Mouse (Mus musculus) adrenal gland, adult 2 months (tissue): ENCODE results near the gene Ndufs2. TPM values are rescaled to one million over a fixed set of nuclear protein-coding genes. Genes with fewer than 3 reads are reported as not detected.

ENCODE experiments used
- DNase-seq: peaks from one replicate; pipeline ENCODE4 v3.0.0; 2021
- polyA plus RNA-seq: library from polyadenylated mRNA; depleted of rRNA; stranded (reverse); fragments of >200 nt; gene quantifications from 2 replicates; pipeline ENCODE4 v1.2.3, GENCODE M21; 2012
- total RNA-seq, 2 experiments: library from RNA; stranded (reverse); gene quantifications; 2 replicates each; pipeline ENCODE4 v1.2.3; 2021

The Ndufs2 gene
- total and polyA plus RNA-seq, 3 experiments = 210 to 829 (median 558) TPM

DNA sequence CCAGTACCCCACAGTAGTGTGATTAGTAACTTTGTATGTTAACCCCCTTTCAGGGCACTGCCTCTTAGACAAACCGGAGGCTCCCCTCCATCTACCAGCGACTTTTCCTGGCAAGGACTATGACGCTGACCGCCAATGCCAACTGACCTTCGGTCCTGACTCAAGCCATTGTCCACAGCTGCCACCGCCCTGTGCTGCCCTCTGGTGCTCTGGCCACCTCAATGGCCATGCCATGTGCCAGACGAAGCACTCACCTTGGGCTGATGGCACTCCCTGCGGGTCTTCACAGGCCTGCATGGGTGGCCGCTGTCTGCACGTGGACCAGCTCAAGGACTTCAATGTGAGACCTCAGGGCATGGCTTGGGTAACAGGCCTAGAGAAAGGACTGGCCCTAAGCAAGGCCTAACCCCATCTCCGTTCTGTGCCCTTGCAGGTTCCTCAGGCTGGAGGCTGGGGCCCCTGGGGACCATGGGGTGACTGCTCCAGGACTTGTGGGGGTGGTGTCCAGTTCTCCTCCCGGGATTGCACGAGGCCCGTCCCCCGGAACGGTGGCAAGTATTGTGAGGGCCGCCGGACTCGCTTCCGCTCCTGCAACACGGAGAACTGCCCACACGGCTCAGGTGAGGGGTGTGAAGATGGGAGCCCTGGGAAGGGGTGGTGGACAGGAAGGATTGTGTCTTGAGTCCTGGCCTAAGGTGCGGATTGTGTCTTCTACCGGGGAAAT is 5.1 kb upstream of the Ndufs2 start:
- DNase-seq = peak; percentile 84

DNA sequence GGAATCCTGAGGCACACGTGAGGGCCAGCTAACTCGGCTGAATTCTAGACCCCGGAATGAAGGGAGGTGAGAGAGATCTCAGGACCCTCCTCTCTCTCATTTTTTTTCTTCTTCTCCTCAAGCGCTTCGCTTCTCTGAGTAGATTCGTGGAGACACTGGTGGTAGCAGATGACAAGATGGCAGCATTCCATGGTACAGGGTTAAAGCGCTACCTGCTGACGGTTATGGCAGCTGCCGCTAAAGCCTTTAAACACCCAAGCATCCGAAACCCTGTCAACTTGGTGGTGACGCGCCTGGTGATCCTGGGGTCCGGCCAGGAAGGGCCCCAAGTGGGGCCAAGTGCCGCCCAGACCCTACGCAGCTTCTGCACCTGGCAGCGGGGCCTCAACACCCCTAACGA is 1.2 kb upstream of the Ndufs2 start:
- DNase-seq = no peak

DNA sequence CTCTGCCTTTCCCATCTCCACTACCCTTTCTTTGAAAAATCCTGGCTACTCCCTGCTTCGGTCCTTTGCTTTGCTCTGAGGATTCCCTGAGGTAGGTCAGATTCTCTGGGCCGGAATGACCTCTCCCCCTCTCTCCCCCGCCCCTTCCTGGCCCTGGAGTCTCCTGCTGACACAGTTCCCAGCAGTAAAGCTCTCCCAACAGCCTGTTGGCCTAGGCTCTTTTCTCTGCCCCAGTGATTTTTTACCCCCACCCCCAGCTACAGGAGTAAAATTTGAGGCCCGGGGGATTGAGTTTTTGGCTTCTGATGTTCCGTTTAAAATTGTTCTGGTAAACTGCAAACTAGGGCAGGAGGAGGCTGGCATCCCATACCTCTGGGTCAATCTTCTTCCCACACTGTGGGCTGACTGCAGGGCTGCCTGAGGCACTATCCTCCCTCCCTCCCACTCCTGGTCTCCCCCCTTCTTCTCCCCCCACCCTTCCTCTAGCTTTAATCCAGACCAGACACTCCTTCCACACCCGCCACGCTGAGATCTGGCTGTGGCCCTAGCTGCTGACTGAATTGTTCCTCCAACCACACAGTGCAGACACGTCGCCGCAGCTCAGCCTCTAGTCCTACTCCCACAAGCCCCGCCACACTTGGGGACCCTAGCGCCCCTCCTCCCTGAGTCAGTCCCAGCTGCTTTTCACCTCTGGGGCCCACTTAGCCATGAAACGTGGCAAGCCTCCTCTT is 571 bp upstream of the Ndufs2 start:
- peak; percentile 38 for DNase-seq

DNA sequence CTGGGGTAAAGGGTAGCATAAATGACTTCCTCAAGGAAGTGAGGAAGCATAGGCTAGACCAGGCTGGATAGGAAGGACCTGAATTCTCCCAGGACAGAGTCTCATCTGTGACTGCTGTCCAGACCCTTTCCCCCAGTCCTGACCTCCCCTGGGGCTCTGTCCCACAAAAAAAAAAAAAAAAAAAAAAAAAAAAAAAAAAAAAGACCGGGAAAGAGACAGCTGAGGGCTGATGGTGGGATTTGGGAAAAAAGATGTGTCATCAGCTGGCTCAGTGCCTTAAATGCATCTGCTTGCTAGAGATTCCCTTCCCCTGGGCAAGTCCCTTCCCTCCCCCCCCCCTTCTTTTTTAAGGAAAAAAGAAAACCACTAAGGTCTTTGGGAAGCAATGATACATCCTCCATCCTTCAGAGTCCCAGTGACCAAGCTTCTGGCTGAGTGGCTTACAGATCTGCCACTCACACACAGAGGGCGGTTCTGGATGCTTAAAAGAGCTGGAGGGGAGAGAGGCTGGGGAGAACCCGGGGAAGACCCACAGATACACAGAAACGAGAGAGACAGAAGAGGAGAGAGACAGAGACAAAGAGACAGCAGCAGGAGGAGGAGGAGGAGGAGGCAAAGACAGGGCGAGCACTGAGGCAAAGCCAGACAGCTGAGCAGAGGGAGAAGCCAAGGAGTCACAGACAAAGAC is 1.1 kb downstream of the Ndufs2 start, which contains the start of gene Adamts4:
TSS of gene Adamts4 (plus strand) at position 509 of the 688 bp plus-strand sequence.
- peak; percentile 43 for DNase-seq

DNA sequence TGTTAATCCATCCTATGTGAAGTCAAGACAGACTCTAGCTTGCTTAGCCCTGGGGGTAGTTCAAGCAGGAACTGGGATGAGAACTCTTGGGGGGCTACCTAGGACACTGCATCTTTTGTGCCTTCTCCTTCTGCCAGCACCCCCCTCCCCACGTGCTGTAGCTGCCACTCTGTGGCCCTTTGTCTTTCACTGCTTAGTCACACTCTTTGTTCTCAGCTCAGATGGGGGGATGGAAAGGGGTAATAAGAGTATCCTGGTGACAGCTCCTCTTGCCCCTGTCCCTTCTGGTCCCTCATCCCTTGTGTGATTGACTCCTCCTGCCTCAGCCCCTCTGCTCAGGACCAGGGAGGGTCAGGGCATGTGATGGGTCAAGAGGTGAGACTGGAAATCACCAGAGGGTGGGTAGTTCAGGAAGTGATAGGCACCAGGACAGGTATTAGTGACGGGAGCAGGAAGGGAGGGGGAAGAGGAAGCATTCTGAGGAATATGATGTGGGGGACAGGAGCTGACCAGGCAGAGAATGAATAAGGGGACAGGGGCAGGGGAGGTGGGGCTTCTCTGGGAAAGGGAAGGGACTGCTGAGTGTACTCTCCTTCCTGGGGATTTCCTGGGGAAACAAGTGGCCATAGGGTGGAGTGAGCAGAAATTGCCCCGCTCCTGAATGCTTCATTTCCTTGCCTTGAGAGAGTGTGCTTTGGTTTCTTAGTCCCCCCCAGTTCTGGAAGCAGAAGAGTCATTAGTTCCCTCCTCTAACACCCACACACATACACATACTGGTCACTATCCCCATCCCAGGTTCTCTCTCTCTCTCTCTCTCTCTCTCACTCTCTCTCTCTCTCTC is 2.6 kb downstream of the Ndufs2 start:
- DNase-seq = peak; percentile 23

DNA sequence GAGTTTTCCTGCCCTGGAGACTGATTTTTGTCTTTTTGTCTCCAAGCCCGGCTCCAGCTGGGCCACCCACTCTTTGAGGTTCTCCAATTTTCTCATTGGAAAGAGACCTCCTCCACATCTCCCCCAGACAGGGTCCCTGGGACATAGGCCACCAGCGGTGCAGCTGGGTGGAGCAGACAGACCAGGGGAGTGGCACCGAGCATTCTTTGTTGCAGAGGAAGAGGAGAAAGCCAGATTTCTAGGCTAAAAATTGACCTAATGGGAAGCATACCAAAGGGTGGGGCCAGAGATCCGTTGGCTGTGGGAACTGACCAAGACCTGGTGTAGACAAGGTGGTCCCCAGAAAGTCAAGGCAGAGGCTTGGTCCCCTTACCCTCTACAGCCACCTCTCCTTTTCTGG is 3.3 kb downstream of the Ndufs2 start:
- DNase-seq = peak; percentile 35

DNA sequence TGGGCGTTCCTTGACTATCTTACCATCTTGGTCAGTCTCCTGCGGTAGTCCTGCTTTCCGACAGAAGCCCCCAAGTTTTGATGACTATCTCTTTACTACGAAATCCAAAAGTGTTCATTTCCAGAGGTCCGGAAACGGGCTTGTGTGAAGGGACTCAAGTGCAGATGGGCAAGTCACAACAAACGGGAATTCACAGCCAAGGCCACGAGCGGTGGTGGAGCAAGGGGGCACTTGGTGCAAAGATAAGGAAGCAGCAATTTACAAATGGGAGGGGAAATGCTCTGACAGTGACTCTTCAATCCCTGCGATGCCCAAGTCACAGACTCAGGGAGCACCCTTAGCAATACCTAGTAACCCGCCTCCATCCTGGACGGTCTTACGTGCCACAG is 3.7 kb downstream of the Ndufs2 start:
- DNase-seq = no peak

DNA sequence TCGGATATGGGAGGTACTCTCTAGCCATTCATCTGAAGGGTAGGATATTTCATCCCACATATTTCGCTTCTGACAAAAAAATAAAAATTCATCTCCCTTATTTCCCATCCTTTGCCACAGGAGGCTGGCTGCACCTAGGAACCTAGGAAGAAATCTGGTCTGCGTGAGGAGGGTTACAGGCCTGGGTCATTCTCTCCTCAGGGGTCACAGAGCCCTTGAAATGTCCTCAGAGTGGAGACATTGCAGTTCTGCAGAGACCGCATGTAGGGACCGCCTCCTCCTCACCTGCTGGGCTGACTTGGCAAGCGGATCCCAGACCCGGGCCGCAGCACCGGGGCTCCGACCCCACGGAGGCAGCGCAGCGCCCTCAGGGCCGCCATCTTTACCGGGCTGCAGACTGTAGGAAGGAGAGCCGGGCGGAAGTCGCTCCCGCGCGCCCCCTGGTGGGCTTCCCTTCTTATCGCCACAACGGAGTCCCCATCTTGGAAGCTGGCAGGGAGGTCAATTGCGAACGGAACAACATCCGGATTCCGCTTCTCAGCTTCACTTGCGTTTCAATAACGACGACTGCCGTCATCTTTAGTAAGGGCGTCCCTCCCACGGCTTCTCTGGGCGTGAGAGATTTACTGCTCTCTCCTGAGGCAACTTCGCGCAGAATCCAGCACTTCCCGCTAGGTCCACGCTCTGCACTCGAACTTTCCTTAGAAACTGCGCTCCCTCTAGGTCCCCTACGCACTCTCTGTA is 4.3 kb downstream of the Ndufs2 start:
- peak; percentile 98 for DNase-seq

DNA sequence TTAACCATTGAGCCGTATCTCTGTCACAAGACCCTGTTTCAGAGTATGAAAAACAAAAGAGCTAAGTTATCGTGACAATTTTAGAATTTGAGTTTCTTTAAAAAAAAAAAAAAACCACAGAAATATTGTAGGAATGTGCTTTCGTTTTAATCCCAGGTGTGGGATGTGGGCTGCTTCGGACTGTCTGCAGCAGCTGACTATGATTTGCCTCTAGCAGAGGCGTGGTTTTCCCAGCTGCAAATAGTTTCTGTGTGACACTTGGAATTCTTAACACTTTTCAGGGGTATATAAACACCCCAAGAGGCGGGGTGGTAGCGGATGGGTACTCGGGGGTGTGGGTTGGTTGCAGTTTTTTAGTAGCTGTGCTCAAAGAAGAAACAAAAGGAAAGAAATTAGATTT is 5.8 kb downstream of the Ndufs2 start:
- no peak for DNase-seq

DNA sequence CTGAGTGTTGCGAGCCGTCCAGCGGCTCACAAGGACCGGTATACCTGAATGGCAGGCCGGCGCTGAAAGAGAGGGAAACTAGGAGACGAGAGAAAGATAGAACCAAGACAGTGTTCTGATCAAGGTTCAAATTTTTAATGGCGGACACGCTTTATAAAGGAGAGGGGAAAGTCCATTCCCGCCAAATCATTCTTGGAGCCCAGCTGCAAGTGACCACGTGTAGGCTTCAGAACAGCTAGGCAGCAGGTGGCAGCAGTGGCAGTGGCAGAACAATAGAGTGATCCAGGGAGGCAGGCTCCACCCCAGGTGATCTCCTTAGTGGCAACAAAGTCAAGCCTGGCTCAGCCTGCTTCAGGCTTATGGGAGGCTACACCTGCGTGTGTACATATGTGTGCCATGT is 9.2 kb downstream of the Ndufs2 start:
- peak; percentile 22 for DNase-seq

DNA sequence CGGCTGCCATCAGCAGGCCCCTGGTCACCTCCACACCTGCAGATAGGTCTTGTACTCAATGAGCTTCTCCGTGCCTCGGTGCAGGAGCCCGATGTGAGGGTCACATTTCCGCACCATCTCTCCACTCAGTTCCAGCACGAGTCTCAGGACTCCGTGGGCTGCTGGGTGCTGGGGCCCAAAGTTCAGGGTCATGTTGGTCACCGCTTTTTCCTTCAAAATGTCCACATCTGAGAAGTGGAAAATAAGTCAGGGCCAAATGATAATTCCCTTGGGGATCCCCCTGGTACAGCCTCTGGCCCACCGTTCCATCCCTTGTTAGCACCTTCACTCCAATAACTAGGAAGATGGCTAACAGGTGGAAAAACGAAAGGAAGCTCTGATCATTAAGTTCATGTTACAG is 10.3 kb downstream of the Ndufs2 start:
- peak; percentile 76 for DNase-seq

DNA sequence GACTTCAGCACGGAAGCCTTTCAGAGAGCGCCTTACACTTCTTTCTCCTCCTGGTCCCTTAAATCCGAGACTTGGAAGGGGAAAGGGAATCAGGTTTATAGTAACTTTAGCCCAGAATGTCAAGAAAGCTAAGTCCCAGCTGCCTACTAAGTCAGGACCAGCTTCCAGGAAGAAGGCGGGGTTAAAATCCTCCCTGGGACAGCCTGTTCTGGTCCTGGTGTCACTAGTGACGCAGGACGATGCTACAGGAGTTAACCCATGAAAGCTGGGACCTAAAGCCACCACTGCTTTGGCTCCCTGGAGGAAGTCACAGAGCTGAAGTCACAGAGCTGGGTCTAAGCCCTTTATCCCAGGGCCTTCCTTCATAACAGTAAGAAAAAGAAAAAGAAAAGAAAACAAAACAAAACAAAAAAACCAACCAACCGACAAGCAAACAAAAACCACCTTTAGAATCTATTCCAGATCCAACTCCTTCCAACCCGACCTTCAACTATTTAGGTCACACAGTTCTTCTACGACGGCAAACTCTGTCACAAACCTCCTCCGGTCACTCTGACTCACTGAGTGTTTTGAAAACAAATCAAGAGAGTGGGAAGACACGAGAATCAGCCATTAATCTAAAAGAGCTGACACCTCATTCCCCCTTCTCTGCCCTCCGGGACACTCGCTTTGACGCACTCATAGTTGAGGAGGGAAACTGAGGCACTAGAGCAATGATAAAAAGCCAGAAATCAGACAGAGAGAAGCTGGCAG is 11.0 kb downstream of the Ndufs2 start:
- peak; percentile 77 for DNase-seq

DNA sequence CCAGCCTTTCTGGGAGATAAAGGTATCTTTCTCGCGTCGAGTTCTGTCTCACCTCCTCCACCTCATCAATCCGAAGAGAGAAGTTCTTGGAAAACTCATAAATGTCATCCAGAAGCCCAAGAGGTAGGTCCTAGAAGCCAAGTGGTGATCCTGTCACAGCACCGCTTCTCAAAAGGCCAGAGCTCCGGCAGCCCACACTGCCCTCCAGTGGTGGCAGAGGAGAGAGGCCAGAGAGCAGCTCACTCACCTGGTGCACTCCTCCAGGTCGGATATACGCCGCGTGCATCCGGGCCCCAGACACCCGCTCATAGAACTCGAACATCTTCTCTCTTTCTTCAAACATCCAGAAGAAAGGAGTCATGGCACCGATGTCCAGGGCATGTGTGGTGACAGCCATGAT is 12.7 kb downstream of the Ndufs2 start:
- DNase-seq = peak; percentile 83

DNA sequence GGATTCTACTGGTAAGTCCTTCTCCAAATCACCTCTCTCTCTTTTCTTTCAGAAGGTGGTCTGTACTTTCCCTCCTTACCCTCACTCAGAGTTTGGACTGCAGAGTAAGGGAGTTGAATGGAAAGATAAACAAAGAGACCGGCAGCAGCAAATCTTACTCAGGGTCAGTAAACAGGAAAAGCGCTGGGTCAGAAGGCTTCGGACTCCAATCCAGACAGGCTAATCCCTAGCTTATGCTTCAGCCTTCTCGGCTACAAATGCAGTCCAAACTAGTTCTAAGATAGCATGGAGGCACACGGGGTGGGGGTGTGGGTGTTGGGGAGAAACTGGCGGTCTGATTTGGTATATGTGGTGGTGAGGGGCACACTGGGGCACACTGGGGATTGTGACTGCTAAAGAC is 13.8 kb downstream of the Ndufs2 start:
- DNase-seq = no peak

DNA sequence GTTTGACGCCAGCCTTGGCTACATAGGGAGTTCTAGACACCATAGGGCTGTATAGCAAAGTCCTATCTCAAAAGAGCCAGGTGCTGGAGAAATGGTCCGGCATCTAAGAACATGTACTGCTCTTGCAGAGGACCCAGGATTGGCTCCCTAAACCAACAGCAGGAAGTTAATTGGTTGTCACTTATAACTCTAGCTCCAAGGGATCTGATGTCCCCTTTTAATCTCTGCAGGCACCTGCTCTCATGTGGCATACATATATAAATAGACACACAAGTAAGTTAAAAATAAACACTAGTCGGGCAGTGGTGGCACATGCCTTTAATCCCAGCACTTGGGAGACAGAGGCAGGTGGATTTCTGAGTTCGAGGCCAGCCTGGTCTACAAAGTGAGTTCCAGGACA is 15.4 kb downstream of the Ndufs2 start:
- DNase-seq = no peak

DNA sequence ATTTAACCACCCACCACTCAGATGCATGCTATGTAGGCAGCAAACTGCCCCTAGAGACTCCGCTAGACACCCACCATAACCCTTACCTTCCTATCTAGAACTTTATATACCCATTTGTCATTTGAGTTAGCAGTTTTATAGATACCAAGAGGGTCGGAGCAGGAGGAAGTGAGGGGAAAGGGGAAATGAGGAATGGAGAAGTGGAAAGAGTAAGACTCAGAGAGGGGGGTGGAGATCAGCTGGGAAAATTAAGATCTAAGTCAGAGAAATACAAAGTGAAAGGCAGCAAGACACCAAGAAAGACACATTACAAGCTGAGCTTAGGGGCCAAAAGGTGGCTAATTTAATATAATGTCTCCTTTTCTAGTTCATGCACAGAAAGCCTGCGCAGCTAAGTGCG is 16.6 kb downstream of the Ndufs2 start:
- DNase-seq = no peak

DNA sequence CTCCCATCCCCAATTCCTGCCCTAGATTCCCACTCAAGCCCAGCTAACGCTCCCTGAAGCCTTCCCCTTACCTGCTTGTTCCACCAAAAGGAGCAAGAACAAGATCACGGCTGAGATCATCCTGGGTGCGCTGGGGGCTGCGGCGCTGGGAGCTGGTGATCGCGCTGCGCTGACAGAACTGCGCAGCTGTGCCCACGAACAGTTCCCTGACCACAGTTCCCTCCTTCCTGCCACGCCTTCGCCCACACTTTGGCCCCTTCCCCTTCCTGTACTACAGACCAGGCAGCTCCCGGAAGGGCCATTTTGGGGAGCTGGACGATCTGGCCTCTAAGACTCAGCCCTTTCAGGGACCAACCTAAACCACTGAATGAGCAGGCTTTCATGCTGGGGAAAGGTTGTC is 17.1 kb downstream of the Ndufs2 start, which contains the start of gene Fcer1g:
TSS of gene Fcer1g (minus strand) at position 240 of the 400 bp plus-strand sequence.
- DNase-seq = no peak

DNA sequence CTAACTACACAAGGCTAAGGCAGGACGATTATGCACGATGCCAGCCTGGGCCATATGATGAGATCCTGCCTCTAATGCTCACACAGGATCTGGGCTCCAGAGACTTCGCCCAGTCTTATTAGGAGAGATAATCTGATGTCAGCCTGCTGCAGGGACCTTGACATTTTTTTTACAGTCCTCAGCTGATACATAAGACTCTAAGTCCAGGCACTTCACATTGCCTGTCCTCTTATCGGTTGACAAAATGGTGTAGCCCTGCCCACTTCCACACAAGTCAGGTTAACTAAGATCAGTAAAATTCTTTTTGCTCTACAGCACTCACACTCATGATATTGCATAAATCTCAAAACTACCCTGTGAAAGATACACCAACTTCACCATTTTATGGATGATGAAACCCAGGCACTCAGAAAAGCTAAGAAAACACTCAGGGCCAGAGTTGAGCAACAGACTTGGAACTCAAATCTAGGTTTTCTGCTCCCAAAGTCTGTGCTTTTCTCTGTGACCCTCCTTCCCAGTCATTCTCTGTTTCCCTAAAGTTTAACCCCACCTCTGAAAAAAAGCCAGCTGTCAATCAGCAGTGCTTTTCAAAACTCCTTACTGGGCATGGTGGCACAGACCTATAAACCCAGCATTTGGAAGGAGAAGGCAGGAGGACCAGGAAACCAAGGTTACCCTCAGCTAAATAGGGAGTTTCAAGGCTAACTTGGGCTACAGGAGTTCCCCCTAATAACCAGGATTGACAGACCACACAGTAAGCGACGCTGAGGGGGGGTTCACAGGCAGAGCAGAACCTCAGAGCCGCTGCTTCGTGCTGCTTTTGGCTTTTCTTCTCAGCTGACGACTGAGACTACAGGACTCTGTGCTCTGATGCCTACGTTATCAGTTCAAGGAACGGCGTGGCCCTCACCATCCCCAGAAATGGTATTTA is 18.1 kb downstream of the Ndufs2 start:
- DNase-seq = peak; percentile 70

DNA sequence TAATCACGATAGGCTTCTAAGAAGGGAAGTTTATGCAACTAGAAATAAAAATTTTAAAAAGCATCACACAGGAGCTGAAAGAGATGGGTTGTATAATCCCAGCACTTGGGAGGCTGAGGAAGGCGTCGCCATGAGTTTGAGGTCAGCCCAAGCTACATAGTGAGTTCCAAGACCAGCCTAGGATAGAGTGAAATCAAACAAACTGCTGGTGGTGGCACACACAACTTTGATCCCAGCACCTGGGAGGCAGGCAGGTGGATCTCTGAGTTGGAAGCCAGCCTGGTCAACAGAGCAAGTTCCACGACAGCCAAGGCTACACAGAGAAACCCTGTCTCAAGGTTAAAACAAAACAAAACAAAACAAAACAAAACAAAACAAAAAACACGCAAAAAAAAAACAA is 18.8 kb downstream of the Ndufs2 start:
- peak; percentile 45 for DNase-seq
